Mouse (Mus musculus) ovary, postnatal 36 days (tissue): Measurements from ENCODE around the gene 1700018B08Rik.
A peak's percentile ranks its signal among the peaks of the same experiment; 100 is the strongest.

Experiments used
- DNase-seq: peaks from one replicate; pipeline ENCODE4 v3.0.0; 2022; ENCODE audit warnings: low spot score, mixed read lengths

The 1700018B08Rik gene

DNA sequence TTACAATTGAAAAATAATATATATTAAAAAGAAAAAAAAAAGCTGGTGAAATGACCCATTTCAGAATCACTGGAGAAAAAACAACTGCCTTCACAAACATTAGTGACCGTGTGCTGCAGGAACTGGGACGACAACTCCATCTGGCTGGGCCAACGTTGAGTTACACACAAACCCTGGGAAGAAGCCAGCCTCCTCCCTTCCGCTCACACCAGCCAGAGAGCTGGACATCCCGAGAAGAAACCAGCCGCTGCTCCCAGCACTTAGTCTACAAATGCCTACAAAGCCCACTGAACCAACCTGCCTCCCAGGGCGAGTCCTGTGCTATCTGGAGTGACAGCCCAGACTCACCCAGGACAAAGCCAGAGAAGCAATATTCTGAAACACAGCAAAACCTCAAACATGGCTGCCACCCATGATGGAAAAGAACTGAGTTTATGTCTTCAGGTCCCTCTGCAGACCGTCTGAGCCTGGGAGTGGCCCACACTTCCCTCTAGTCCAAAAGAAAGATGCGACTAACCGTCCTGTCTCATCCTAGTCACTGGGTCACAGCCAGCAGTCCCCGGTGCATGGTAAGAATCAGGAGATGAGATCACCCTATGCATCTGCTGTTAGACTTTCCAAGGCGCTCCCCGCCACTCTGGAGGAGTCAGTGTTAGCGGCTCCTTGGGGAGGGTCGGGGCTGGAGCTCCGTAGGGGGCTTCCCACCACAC lies 17.7 kb upstream of the 1700018B08Rik start:
- no peak for DNase-seq

DNA sequence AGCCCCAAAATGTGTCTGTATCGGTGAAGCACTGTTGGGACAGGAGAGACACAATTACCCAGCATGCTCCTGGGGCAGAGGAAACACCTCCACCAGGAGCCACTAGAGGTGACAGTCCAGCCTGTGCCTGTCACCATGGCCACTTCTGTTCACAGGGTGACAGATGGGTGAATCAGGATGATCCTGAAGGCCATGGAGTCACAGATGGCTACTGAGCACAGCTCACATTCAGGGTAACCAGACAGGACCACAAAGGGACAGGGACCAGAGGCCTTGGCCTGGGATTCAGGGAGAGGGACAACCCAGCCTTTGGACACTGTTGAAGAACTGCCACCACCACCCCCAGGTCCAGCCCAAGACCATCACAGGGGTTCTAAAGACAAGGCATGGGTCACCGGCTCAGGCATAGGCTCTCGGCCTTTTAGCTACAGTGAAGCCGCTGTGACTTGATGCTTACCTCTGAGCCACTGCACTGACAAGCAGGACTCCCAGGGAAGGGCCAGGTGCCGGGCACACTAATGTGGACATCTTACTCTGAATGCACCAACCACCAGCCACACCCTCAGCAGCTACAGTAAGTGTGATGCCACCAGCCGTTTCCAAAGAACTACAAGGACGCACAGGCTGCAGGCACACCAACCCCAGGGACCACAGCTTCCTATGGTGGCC lies 16.4 kb upstream of the 1700018B08Rik start:
- DNase-seq, result no peak

DNA sequence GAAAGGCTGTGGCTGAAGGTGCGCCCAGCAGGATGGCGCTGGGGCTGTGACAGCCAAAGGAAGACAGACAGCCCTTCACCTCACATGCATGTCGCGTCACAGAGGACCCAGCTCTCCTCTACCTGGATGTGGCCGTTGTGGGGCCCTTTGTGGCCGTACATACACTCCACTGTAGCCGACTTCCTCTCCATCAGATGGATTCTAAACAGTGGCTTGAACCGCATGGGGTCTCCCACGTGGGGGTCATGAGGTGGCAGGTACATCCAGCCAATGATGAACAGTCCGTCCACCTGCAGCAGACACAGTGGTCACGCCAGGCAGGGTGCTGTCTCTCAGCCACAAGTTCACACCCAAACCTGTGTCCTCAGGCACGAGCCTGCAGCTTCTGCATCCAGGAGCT lies 15.7 kb upstream of the 1700018B08Rik start:
- no peak for DNase-seq

DNA sequence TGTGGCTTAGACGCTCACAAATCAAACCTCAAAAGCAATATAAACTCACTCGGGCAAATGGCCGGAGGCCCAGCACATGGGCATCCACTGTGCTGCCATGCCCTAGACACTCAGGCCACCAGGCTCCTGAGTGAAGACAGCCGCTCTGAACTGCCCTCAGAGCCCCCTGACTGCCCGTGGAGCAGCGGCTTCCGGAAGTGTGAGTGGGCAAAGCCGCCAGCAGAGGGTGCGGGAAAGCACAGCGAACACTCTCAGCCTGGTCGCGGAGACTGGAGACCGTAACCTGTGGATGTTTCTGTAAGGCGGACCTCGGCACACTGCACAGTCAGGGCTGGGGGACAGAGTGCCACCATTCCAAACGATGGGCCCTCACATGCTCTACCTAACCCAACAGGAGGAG lies 14.4 kb upstream of the 1700018B08Rik start:
- no peak for DNase-seq

DNA sequence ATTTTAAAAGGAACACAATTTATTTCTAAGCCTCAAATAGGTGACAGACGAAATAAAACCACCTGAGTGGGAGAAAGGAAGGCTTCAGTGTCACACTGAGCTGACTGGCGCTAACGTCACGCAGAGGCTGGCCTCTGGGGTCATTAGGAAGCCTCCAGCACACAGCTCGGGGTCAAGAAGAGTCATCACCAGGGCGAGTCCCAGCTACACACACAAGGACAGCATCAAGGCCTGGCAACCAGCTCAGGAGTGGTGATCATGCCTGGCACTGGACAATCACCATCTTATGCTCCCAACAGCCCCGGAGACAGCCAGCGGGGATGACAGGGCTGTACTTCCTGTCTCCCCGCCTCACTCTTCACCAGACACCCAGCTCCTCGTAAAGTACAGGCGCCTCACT lies 13.6 kb upstream of the 1700018B08Rik start:
- DNase-seq, result no peak

DNA sequence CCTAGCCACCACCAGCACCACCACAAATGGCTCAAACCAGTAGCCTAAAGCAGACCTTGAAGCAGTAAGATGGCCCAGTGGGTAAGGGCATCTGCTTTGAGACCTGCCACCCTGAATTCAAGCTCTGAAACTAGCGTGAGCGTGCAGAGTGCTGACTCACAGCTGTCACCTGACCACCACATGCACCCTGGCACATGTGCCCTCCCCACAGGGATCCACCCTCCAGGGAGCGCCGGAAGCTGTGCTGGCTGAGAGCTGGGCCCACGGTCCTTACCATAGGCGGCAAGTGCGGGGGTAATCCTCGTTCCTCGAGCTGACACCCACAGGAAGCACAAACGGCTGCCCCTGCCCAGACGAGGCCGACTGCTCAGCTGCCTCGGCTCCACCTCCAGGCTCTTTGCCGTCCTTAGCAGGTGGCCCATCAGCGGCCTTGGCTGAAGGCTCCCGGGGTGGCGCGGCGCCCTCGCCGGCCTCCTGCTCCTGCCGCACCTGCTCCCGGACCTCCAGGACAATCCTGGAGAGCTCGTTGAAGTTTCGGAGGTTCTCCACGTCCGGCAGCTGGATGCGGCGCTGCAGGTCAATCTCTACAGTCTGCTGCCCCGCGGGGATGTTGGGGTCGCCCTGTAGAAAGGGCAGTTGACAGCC lies 9.8 kb upstream of the 1700018B08Rik start:
- no peak for DNase-seq

DNA sequence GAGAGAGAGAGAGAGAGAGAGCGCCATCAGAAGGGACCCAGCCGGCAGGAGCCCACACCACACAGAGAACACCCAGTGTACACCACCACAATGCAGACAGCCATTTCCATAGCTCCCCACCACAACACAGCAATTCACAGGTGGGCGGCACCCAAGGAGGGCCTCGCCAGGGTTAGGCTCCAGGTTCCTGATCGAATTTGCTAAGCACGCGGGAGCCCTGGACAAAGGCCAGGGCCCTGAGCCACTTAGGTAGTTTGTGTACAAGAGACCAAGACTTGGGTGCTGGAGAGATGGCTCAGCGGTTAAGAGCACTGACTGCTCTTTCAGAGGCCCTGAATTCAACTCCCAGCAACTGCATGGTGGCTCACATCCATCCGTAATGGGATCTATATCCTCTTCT lies 8.4 kb upstream of the 1700018B08Rik start:
- DNase-seq, result no peak

DNA sequence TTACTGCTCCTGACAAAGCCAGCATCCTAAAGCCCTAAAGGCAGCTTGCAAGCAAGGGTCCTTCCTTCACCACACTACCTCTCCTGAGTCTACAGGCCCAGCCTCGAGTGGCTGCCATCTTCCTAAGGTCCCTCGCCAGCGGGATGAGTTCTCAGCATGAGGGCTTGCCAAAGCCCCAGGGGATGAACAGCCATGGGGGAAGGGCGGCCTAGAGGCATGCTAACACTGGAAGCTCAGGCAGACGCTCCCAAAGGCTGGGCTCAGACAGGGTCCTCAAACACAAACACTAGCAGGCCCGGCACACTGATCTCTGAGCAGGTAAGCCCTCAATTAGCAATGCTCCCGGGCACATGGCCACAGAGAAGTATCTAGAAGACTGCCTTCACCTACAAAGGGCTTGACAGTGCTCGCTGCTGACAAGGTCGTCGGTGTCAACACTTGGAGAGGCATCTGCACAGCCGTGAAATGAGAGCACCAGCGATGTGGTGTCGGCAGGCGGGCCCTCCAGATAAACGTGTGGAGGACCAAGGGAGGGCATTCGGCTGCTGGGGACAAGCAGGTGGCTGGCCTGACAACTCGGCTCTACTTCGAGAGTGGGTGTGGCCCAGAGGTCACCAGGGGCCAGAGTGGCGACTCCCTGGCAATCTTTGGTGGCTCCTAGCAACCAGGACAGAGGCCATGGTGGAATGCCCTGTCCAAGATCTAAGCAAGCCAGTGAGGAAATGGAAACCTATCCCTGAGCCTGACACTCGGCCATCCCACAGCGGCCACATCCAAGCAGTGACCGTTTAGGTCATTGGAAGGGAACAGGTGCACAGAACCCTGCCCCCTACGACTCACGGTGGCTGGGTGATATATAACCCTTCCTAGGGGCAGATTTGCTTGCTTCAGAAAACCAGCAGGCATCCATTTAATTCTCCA lies 7.2 kb upstream of the 1700018B08Rik start:
- no peak for DNase-seq

DNA sequence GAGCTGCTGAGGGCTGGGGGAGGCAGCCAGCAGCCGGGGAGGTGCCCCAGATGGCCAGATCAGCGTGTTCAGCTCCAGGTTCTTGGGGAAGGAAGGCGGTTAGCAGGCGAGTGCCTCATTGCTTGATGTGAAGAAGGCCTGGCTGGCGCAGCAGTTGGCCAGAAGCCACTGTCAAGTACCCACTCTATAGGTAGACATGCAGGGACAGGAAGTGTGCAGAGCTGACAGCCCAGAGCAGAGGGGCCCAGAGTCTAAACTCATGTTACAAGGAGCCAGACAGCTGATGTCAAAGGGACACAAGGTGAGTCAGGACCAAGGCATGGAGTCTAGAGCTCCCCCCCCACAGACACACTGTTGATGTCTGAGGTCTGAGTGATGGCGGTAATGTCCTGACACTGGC lies 5.9 kb upstream of the 1700018B08Rik start:
- DNase-seq, result no peak

DNA sequence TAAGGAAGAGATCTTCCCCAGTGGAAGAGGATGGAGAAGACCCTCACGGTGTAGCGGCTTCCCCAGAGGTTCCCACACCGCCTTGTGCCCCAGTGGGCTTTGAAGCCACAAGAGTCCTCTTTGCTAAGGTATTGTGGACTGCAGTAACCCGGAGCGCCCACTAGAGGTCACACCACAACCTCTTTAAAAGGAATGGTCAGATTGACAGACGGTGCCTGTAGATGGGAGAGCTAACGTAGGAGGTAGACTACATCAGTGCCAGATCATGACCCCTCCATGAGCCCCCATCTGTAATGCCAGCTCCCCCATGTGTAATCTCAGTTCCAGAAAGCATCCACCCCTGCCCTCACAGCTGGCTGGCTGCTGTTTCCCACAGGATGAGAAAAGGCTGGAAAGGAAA lies 3.0 kb upstream of the 1700018B08Rik start:
- DNase-seq, result peak; percentile 64

DNA sequence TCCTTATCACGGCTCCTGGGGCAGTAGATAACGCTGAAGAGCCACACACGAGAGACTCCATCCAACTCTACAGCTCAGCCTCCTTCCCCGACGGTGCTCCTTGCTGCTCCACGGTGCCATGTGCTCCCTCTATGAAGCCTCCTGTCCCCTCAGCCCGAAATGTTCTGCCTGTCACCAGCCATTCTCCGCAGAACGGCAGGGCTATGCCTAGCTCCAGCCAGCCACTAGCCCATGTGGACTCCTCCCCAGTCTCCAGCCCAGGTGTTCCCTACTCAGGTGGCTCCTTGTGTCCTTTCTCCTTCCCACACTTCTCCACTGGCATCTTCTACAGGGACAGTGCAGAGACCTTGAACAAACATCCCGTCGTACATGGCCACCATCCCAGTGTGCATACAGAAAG lies 816 bp upstream of the 1700018B08Rik start:
- no peak for DNase-seq

DNA sequence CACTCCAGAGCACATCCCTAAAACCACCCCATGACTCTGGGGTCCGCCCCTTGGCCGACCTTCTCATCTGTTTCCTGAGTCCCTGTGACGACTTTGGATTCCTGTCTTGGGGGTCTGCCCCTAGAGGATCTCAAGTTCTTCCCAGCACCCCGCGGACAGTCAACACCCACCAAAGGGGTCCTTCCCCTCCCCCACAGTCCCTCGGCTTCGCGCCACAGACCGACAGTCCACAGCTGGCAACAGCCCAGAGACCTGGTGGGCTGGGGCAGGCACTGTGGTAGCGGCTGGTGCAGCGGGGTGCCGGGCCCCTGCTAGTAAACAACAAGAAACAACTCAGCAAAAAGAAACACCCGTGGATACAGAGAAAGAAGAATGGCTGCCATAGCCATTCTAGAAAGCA lies 1.2 kb downstream of the 1700018B08Rik start:
- no peak for DNase-seq

DNA sequence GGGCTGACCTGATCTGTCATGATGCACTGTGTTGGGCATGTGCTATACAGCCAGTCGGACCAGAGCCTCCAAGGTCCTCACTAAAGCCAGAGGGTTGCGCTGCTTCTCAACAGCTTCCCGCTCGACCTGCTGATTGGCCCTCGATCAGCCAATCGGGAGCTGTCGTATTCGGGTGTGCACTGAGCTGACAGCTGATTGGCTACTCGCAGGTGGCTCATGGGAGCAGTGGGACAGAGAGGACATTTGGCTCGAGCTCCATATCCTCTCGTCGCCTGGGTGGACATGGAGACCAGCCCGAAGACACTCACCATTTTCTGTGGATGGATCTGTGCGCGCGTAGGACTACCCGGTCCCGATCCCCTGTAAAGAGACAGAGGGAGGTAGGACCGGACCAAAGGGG lies 2.3 kb downstream of the 1700018B08Rik start:
- peak; percentile 2 for DNase-seq

DNA sequence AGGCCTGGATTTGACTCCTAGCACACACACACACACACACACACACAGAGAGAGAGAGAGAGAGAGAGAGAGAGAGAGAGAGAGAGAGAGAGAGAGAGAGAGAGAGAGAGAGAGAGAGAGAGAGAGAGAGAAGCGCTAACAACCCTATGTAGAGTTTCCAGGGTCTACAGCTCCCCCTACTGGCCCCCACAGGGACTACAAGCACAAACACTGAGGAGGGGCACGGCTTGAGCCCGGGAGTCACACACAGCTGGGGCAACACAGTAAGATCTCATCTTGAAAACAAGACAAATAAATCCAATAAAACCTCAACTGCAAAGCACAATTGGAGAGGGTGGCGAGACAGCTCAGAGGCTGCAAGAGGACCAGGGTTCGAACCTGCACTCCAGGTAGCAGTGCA lies 11.7 kb downstream of the 1700018B08Rik start:
- no peak for DNase-seq

DNA sequence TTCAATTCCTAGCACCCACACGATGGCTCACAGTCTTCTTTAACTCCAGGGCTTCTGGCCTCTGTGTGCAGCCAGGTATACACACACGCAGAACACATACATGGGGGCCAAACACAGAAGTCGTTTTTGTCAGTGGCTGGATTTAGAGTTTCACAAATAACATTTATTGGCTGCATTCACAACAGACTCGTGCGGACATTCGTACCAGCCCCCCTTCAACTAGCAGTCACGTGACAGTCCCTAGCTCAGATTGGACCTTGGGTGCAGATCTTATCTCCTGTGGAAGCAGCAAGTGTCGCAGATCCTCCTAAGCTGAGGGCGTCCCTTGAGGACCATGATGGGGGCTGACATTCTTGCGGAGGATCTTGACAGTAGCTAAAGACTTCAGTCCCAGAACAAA lies 13.5 kb downstream of the 1700018B08Rik start:
- DNase-seq, result no peak

DNA sequence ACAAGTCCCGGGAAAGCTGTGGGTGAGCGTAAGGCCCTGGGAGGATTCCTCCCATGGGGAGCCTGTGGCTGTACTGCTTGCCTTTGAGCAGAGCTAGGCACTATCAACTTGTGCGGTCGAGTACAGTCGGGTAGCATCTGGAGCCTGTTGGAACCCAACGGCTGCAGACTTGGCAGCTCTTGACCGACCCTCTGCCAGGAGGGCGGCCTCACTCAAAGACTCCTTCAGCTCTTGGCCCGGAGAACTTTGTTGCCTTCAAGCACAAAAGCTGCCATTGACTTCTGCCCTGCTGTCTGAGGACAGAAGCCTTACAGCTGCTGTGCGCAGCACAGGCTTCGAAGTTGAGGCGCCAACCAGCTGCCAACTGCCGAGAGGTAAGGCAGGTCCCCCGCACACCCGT lies 15.3 kb downstream of the 1700018B08Rik start:
- DNase-seq, result no peak

DNA sequence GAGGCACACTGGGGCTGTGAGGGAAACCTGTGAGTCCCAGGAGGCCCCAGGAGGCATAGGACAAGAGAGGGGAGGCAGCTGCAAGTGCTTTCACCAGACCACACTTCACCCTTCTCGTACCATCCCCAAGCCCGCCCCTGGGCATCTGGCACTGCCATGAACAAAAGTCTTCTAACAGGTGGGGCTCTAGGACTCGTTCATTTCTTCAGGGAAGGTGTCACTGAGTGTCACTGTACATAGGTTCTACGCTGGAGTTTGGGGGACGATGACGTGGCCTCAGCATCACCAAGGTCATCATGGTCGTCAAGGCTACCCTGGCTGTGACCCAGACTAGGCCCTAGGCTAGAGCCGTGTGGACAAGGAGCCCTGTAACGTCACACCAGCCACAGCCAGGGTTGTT lies 16.4 kb downstream of the 1700018B08Rik start:
- DNase-seq, result no peak

DNA sequence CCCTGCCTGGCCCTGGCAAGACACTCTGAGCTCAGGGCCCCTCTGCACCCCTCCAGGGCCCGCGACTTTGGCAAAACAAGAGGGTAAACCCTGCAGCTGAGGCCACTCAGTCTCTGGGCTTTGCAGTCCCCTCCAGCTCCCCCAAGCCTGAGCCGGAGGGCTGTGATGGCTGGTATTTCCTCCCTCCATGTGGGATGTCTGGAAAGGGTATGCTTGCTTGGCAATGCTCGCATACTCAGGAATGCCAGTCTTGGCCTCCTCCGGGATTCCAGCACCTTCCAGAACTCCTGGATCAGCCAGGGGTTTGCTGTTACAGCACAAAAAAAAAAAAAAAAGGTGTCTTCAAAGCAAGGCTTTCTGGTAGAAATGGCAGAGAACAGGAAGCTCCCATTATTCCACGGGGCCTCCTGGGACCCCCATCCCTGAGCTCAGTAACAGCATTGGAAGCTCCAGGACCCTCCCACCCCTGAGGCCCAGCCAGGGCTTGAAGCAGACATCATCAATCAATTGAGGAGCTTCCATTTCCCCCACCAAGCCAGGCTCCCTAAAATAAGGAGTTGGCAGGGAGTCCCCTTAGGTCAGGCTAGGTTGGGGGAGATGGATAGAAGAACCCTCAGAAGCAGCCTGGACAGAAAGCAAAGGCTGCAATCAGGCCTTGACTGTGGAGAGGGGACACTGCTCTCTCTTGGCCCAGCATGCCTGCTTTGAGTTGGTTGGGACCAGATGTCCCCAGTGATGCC lies 17.1 kb downstream of the 1700018B08Rik start:
- DNase-seq, result no peak

DNA sequence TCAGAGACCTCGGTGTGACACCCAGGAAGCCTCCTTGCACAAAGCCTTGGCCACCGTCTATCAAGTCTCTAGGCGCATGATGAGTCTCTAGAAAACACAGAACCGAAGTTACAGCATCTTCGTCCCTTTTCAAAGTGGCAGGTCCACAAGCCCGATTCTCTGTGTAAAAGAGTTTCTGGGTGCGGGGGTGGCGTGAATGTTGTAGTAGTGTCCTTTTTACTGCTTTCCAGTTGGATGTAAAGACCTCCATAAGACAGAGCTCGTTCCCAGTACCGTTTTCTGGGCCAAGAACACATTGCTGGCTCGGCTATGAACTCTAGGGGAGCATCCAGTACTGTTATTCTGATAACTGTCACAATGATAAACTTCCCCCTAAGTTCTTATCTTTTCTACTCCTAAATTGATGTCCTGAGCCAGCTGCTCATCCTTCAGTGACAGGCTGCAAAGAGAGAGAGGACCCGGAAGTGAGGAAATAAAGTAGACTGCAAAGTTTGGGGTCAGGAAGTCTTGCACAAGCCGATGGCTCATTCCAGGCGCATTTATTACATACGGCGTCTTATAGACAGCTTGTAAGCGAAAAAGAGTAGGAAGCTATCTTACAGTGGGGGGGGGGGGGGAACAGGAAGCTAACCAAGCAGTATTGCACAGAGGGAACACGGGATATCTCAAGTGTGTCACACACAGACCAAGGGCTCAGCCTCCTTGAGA lies 18.9 kb downstream of the 1700018B08Rik start:
- no peak for DNase-seq

DNA sequence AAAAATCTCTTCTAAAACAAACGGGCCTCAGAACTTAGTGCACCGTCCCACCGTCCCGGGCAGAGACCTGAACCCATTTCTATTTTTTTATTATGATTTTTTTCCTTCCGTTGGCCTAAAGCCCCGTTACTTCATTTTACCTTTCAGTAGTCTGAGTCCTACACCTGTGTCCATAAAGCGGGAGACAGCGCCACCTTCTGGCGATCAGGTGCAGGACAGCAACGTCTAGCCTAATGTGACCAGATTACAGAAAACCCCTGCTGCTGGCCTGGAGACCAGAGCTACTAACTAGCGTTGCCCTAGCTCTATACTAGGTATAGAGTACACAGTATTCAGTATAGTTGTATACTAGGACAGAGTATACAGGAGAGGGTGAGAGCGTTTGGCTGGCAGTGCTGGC lies 30.7 kb downstream of the 1700018B08Rik start:
- DNase-seq, result peak; percentile 80

DNA sequence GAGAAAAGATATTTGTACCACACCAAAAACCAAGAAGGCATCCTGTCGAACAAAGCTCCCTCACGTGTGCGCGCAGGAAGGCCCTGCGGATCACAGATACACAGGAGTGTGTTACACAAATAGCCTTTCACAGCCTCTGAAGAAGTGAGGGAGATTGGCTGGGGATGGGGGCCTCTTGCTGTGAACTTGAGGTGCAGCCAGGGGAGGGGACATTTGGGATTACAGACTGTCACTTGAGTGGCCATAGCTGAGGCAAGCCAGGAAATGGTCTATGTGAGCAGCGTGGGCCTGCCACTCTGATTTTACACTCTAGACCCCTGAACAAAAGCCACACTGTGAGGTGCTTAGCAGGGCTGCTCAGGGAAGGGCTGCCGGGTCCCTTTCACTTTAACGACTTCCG lies 32.4 kb downstream of the 1700018B08Rik start:
- no peak for DNase-seq
